Mouse (Mus musculus) C2C12 (cell line): ENCODE data around the gene Fbxw4.

Experiments used
- CEBPB ChIP-seq: IDR thresholded peaks from one replicate; pipeline ENCODE4 v1.6.1; 2011; ENCODE audit warnings: low read depth, mild to moderate bottlenecking, control low read depth, moderate library complexity
- CTCF ChIP-seq: IDR thresholded peaks from one replicate; pipeline ENCODE4 v1.5.1; 2011; ENCODE audit not compliant: control insufficient read depth, insufficient read depth, insufficient read length
- FOSL1 ChIP-seq: IDR thresholded peaks from one replicate; pipeline ENCODE4 v1.8.0; 2011; ENCODE audit warnings: mild to moderate bottlenecking, low read length; ENCODE audit not compliant: poor library complexity, insufficient read depth, severe bottlenecking
- MAX ChIP-seq: IDR thresholded peaks from one replicate; pipeline ENCODE4 v1.6.1; 2011; ENCODE audit warnings: mild to moderate bottlenecking, control low read depth
- MYOD1 ChIP-seq: IDR thresholded peaks from one replicate; pipeline ENCODE4 v1.6.1; 2011; ENCODE audit warnings: low read depth; ENCODE audit not compliant: control insufficient read depth, insufficient read length
- MYOG ChIP-seq: IDR thresholded peaks from one replicate; pipeline ENCODE4 v1.6.1; 2011; ENCODE audit not compliant: control insufficient read depth, insufficient read length; ENCODE audit errors: extremely low read depth
- USF1 ChIP-seq: IDR thresholded peaks from one replicate; pipeline ENCODE4 v1.6.1; 2011; ENCODE audit warnings: low read depth, mild to moderate bottlenecking, control low read depth, moderate library complexity

GRCm38 (mm10) chr19:45608648-45609339, 51.3 kb downstream of the Fbxw4 start:
- TF ChIP-seq MAX (no peak), CTCF (no peak), USF1 (no peak), MYOG (no peak), FOSL1 (no peak), MYOD1 (no peak), CEBPB (no peak)
